Mouse (Mus musculus): Measurements from ENCODE around the gene Tmtc2.

DNA sequence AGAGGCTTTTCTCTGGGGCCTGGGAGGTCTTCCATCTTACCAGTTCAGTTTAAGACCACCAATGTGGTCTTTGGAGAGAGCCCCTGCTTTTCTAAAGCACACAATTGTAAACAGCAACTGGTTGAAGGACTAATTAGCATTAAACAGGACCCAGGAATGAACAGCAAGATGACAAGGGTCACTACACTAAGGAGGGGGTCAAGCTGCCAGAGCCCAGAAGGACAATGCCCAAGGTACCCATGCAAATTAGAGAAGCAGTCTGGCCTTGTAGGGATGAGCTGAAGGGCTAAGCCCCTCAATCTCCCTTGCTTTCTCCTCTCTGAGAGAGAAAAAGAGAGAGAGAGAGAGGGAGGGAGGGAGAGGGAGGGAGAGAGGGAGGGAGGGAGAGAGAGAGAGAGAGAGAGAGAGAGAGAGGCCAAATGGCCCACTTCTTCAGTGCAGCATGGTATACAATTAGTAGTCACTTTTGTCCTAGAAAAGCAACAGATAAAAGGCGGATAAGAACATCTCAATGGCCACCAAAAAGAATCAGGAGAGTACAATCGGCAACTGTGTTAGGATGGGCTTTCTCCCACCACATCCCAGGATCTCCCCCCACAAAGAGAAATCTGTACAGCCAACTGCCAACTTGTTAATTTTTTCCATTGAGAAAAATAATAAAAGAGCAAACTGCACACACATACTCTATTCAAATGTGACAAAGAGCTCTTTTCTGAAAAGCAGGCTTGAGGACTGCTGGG lies 89.7 kb downstream of the Tmtc2 start:
- no peak for TF ChIP-seq POLR2A (IDR thresholded peaks at IDR 0.05; ENCODE audit: insufficient read depth, low read depth, low read length)
- TF ChIP-seq CTCF (IDR thresholded peaks at IDR 0.05; ENCODE audit: insufficient read depth, low read depth, low read length), result no peak

All from olfactory bulb, adult 2 months (tissue).